Mouse (Mus musculus): ENCODE results near the gene Slc8b1. TPM values are rescaled to one million over a fixed set of nuclear protein-coding genes. Genes with fewer than 3 reads are reported as not detected.

Slc8b1 gene
- polyA plus RNA-seq, 1 experiment from 2014 or later = 8.6 TPM

GRCm38 (mm10) chr5:120472770-120473169 is 38.2 kb upstream of the Slc8b1 start, which contains the start of gene Sdsl:
Sdsl (minus strand) TSS chr5:120472810.
- ATAC-seq (ENCODE audit: insufficient read depth, low FRiP score) = no peak
- WGBS = 62% methylated on average over 8 of the region's 8 CpGs
- Histone ChIP-seq H3K27me3 (ENCODE audit: control insufficient read depth, insufficient read depth, low read length) (no peaks in the 10 kb centered on the region; the same call in 1 of the 2 replicates), H3K27ac (ENCODE audit: low read length) (no peak within 1 kb of the TSS), H3K9me3 (replicated peaks; ENCODE audit: control insufficient read depth, low read length) (no peaks in the 10 kb centered on the region), H3K4me2 (ENCODE audit: low read depth, low read length) (no peak within 1 kb of the TSS), H3K4me3 (replicated peaks; ENCODE audit: low read length) (no peak within 1 kb of the TSS), H3K4me1 (ENCODE audit: control insufficient read depth, insufficient read depth, low read length) (no peaks in the 10 kb centered on the region), H3K36me3 (ENCODE audit: control insufficient read depth, insufficient read depth, low read length) (no peaks in the 10 kb centered on the region), H3K9ac (ENCODE audit: low read length) (no peak within 1 kb of the TSS)

GRCm38 (mm10) chr5:120473361-120473760 is 37.6 kb upstream of the Slc8b1 start:
- Histone ChIP-seq H3K4me1 (ENCODE audit: control insufficient read depth, insufficient read depth, low read length) (no peaks in the 10 kb centered on the region), H3K9ac (ENCODE audit: low read length) (no peak overlapping the region), H3K4me3 (replicated peaks; ENCODE audit: low read length) (no peak overlapping the region), H3K4me2 (ENCODE audit: low read depth, low read length) (no peak overlapping the region), H3K27me3 (ENCODE audit: control insufficient read depth, insufficient read depth, low read length) (no peaks in the 10 kb centered on the region; the same call in 1 of the 2 replicates), H3K36me3 (ENCODE audit: control insufficient read depth, insufficient read depth, low read length) (no peaks in the 10 kb centered on the region), H3K9me3 (replicated peaks; ENCODE audit: control insufficient read depth, low read length) (no peaks in the 10 kb centered on the region), H3K27ac (ENCODE audit: low read length) (no peak overlapping the region)
- ATAC-seq (ENCODE audit: insufficient read depth, low FRiP score) = no peak
- 84% methylated on average over 2 of the region's 2 CpGs for WGBS

- 63% methylated on average over 8 of the region's 8 CpGs for WGBS
- no peak for ATAC-seq (ENCODE audit: insufficient read depth, low FRiP score)
- Histone ChIP-seq H3K4me1 (ENCODE audit: control insufficient read depth, insufficient read depth, low read length) (no peaks in the 10 kb centered on the region), H3K9me3 (replicated peaks; ENCODE audit: control insufficient read depth, low read length) (no peaks in the 10 kb centered on the region), H3K4me2 (ENCODE audit: low read depth, low read length) (0 out of 2 replicates have a peak overlapping the region, but pooled peaks have one; percentile 6), H3K9ac (ENCODE audit: low read length) (no peak overlapping the region), H3K27ac (ENCODE audit: low read length) (no peak overlapping the region), H3K36me3 (ENCODE audit: control insufficient read depth, insufficient read depth, low read length) (no peaks in the 10 kb centered on the region), H3K4me3 (replicated peaks; ENCODE audit: low read length) (no peak overlapping the region), H3K27me3 (ENCODE audit: control insufficient read depth, insufficient read depth, low read length) (no peaks in the 10 kb centered on the region; the same call in 1 of the 2 replicates)
Measured at GRCm38 (mm10) chr5:120475861-120476260, 35.1 kb upstream of the Slc8b1 start.

- no peak for ATAC-seq (ENCODE audit: insufficient read depth, low FRiP score)
- no peaks in the 10 kb centered on the region for H3K4me1 ChIP-seq (ENCODE audit: control insufficient read depth, insufficient read depth, low read length)
- 0 out of 2 replicates have a peak within 1 kb of the TSS, but pooled peaks have one; percentile 6 for H3K4me2 ChIP-seq (ENCODE audit: low read depth, low read length)
- 16% methylated on average over 13 of the region's 13 CpGs for WGBS
- H3K27me3 ChIP-seq (ENCODE audit: control insufficient read depth, insufficient read depth, low read length) = no peaks in the 10 kb centered on the region; the same call in 1 of the 2 replicates
- H3K27ac ChIP-seq (ENCODE audit: low read length) = no peak within 1 kb of the TSS
- H3K9me3 ChIP-seq (replicated peaks; ENCODE audit: control insufficient read depth, low read length) = no peaks in the 10 kb centered on the region
- no peak within 1 kb of the TSS for H3K4me3 ChIP-seq (replicated peaks; ENCODE audit: low read length)
- H3K36me3 ChIP-seq (ENCODE audit: control insufficient read depth, insufficient read depth, low read length) = no peaks in the 10 kb centered on the region
- no peak within 1 kb of the TSS for H3K9ac ChIP-seq (ENCODE audit: low read length)
Measured at GRCm38 (mm10) chr5:120476296-120476695, 34.7 kb upstream of the Slc8b1 start, which contains the start of gene Sds. Sds (plus strand) TSS chr5:120476526.

GRCm38 (mm10) chr5:120477993-120478392 is 33.0 kb upstream of the Slc8b1 start:
- 90% methylated on average over 5 of the region's 5 CpGs for WGBS
- H3K36me3 ChIP-seq (ENCODE audit: control insufficient read depth, insufficient read depth, low read length) = no peaks in the 10 kb centered on the region
- no peak overlapping the region for H3K27ac ChIP-seq (ENCODE audit: low read length)
- ATAC-seq (ENCODE audit: insufficient read depth, low FRiP score) = no peak
- no peaks in the 10 kb centered on the region; the same call in 1 of the 2 replicates for H3K27me3 ChIP-seq (ENCODE audit: control insufficient read depth, insufficient read depth, low read length)
- H3K9me3 ChIP-seq (replicated peaks; ENCODE audit: control insufficient read depth, low read length) = no peaks in the 10 kb centered on the region
- no peak overlapping the region for H3K9ac ChIP-seq (ENCODE audit: low read length)
- no peak overlapping the region for H3K4me2 ChIP-seq (ENCODE audit: low read depth, low read length)
- H3K4me3 ChIP-seq (replicated peaks; ENCODE audit: low read length) = no peak overlapping the region
- no peaks in the 10 kb centered on the region for H3K4me1 ChIP-seq (ENCODE audit: control insufficient read depth, insufficient read depth, low read length)

GRCm38 (mm10) chr5:120479538-120479937 is 31.4 kb upstream of the Slc8b1 start:
- no peaks in the 10 kb centered on the region for H3K36me3 ChIP-seq (ENCODE audit: control insufficient read depth, insufficient read depth, low read length)
- 56% methylated on average over 4 of the region's 4 CpGs for WGBS
- no peaks in the 10 kb centered on the region for H3K27me3 ChIP-seq (ENCODE audit: control insufficient read depth, insufficient read depth, low read length)
- ATAC-seq (ENCODE audit: insufficient read depth, low FRiP score) = no peak
- no peak overlapping the region for H3K9ac ChIP-seq (ENCODE audit: low read length)
- H3K4me2 ChIP-seq (ENCODE audit: low read depth, low read length) = no peak overlapping the region
- H3K9me3 ChIP-seq (replicated peaks; ENCODE audit: control insufficient read depth, low read length) = no peaks in the 10 kb centered on the region
- H3K27ac ChIP-seq (ENCODE audit: low read length) = no peak overlapping the region
- H3K4me3 ChIP-seq (replicated peaks; ENCODE audit: low read length) = no peak overlapping the region
- H3K4me1 ChIP-seq (ENCODE audit: control insufficient read depth, insufficient read depth, low read length) = no peaks in the 10 kb centered on the region

GRCm38 (mm10) chr5:120481205-120481604 is 29.8 kb upstream of the Slc8b1 start:
- no peak for ATAC-seq (ENCODE audit: insufficient read depth, low FRiP score)
- Histone ChIP-seq H3K4me3 (replicated peaks; ENCODE audit: low read length) (no peak overlapping the region), H3K27ac (ENCODE audit: low read length) (no peak overlapping the region), H3K9me3 (replicated peaks; ENCODE audit: control insufficient read depth, low read length) (no peaks in the 10 kb centered on the region), H3K4me1 (ENCODE audit: control insufficient read depth, insufficient read depth, low read length) (no peaks in the 10 kb centered on the region), H3K27me3 (ENCODE audit: control insufficient read depth, insufficient read depth, low read length) (no peaks in the 10 kb centered on the region), H3K9ac (ENCODE audit: low read length) (no peak overlapping the region), H3K4me2 (ENCODE audit: low read depth, low read length) (no peak overlapping the region), H3K36me3 (ENCODE audit: control insufficient read depth, insufficient read depth, low read length) (0 out of 2 replicates have a peak, but pooled peaks cover 7% of the 10 kb centered on the region)
- WGBS = 72% methylated on average over 9 of the region's 9 CpGs

GRCm38 (mm10) chr5:120483399-120483798 is 27.6 kb upstream of the Slc8b1 start:
- Histone ChIP-seq H3K4me3 (replicated peaks; ENCODE audit: low read length) (no peak overlapping the region), H3K9me3 (replicated peaks; ENCODE audit: control insufficient read depth, low read length) (no peaks in the 10 kb centered on the region), H3K9ac (ENCODE audit: low read length) (no peak overlapping the region), H3K4me2 (ENCODE audit: low read depth, low read length) (no peak overlapping the region), H3K36me3 (ENCODE audit: control insufficient read depth, insufficient read depth, low read length) (peaks cover 16% of the 10 kb centered on the region; the same call in 1 of the 2 replicates), H3K27ac (ENCODE audit: low read length) (no peak overlapping the region), H3K27me3 (ENCODE audit: control insufficient read depth, insufficient read depth, low read length) (no peaks in the 10 kb centered on the region), H3K4me1 (ENCODE audit: control insufficient read depth, insufficient read depth, low read length) (no peaks in the 10 kb centered on the region)
- WGBS = 80% methylated on average over 19 of the region's 19 CpGs
- no peak for ATAC-seq (ENCODE audit: insufficient read depth, low FRiP score)

- Histone ChIP-seq H3K27ac (ENCODE audit: low read length) (no peak overlapping the region), H3K4me3 (replicated peaks; ENCODE audit: low read length) (no peak overlapping the region), H3K9me3 (replicated peaks; ENCODE audit: control insufficient read depth, low read length) (no peaks in the 10 kb centered on the region), H3K4me2 (ENCODE audit: low read depth, low read length) (no peak overlapping the region), H3K4me1 (ENCODE audit: control insufficient read depth, insufficient read depth, low read length) (no peaks in the 10 kb centered on the region), H3K36me3 (ENCODE audit: control insufficient read depth, insufficient read depth, low read length) (peaks cover 17% of the 10 kb centered on the region; the same call in 1 of the 2 replicates), H3K27me3 (ENCODE audit: control insufficient read depth, insufficient read depth, low read length) (no peaks in the 10 kb centered on the region), H3K9ac (ENCODE audit: low read length) (no peak overlapping the region)
- WGBS = 78% methylated on average over 8 of the region's 8 CpGs
- ATAC-seq (ENCODE audit: insufficient read depth, low FRiP score) = no peak
Measured at GRCm38 (mm10) chr5:120487844-120488243, 23.1 kb upstream of the Slc8b1 start.

Measured in stomach, embryonic 16.5 days (tissue).